Mouse (Mus musculus): ENCODE results near the gene Galnt2.

GRCm38 (mm10) chr8:124373753-124374152 is 142.6 kb downstream of the Galnt2 start:
- TF ChIP-seq CTCF (IDR thresholded peaks at IDR 0.05; ENCODE audit: low read depth) (no peak), EP300 (IDR thresholded peaks at IDR 0.05; ENCODE audit: low read depth) (no peak)

Data from heart, postnatal 0 days (tissue).